Mouse (Mus musculus) kidney, postnatal 0 days (tissue): ENCODE data around the gene Irgm1. TPM values are rescaled to one million over a fixed set of nuclear protein-coding genes. Genes with fewer than 3 reads are reported as not detected.
"Not testable (repeated sequence)": the region's sequence is repeated elsewhere in the genome, so short reads cannot be mapped to it uniquely, and the experiment has no call there.

ENCODE experiments used
- ATAC-seq: fragments of 200-750 bp; cut with Nextera tagmentation; replicated peaks from 2 replicates; pipeline ENCODE4 v1.8.0; 2017; ENCODE audit warnings: low read depth, moderate number of reproducible peaks, moderate TSS enrichment, moderate library complexity; ENCODE audit not compliant: low FRiP score
- DNase-seq: peaks from one replicate; pipeline ENCODE4 v3.0.0-alpha.2; 2016; ENCODE audit warnings: low spot score
- H3K27ac ChIP-seq: fragments of 300-500 bp; sonication (generic); 2 replicates; pipeline ENCODE4 v1.5.1; 2014; ENCODE audit warnings: mild to moderate bottlenecking
- H3K27me3 ChIP-seq: fragments of 300-500 bp; sonication (generic); 2 replicates; pipeline ENCODE4 v1.6.1; 2014; ENCODE audit warnings: low read length, mixed read lengths; ENCODE audit not compliant: insufficient read depth
- H3K36me3 ChIP-seq: fragments of 300-500 bp; sonication (generic); 2 replicates; pipeline ENCODE4 v1.6.1; 2014; ENCODE audit warnings: low read length, mixed read lengths; ENCODE audit not compliant: insufficient read depth
- H3K4me1 ChIP-seq: fragments of 300-500 bp; sonication (generic); replicated peaks from 2 replicates; pipeline ENCODE4 v1.6.1; 2014; ENCODE audit warnings: antibody characterized with exemption, low read length, mixed read lengths; ENCODE audit not compliant: insufficient read depth
- H3K4me2 ChIP-seq: fragments of 300-500 bp; sonication (generic); 2 replicates; pipeline ENCODE4 v1.6.1; 2014; ENCODE audit warnings: mild to moderate bottlenecking, low read length, moderate library complexity, mixed read lengths
- H3K4me3 ChIP-seq: fragments of 300-500 bp; sonication (generic); replicated peaks from 2 replicates; pipeline ENCODE4 v1.5.1; 2014; ENCODE audit warnings: low read depth, low read length
- H3K9ac ChIP-seq: fragments of 300-500 bp; sonication (generic); 2 replicates; pipeline ENCODE4 v1.6.1; 2014; ENCODE audit warnings: low read depth, low read length
- H3K9me3 ChIP-seq: fragments of 300-500 bp; sonication (generic); replicated peaks from 2 replicates; pipeline ENCODE4 v1.6.1; 2016; ENCODE audit warnings: low read length, inconsistent platforms, mixed read lengths
- CTCF ChIP-seq: IDR thresholded peaks from 2 replicates; pipeline ENCODE4 v1.5.1; 2016; ENCODE audit warnings: antibody characterized with exemption, low read depth, mild to moderate bottlenecking, moderate library complexity
- WGBS: fragments of 180-500 bp; shearing (Covaris S2); extraction: QIAGEN DNeasy Blood & Tissue Kit; methylation state at CpG from one replicate; pipeline ENCODE4 v1.1.7; 2014; 5-methylcytosine and 5-hydroxymethylcytosine counted together
- polyA plus RNA-seq: library from polyadenylated mRNA; unstranded; fragments of >200 nt; fragmentation: Nextera tagmentation; extraction: Ambion mirVana; gene quantifications from 2 replicates; pipeline ENCODE4 v1.2.1, GENCODE M21; 2015

Irgm1 gene
- polyA plus RNA-seq, 1 experiment from 2014 or later: 32.0 TPM

GRCm38 (mm10) chr11:48825979-48826751 is 45.3 kb downstream of the Irgm1 start, which contains the start of the genes Trim7 and Gm12184:
Gene Trim7 (plus strand): TSS chr11:48826140.
Gene Gm12184 (minus strand): TSS chr11:48826655.
- not testable (repeated sequence) for H3K27me3 ChIP-seq, H3K4me1 ChIP-seq, H3K36me3 ChIP-seq, DNase-seq, H3K9me3 ChIP-seq
- under 1% methylated on average over 44 of the region's 92 CpGs for WGBS
- Histone ChIP-seq H3K27ac (peak within 1 kb of the TSS; percentile 82), H3K4me3 (peak within 1 kb of the TSS; percentile 44), H3K9ac (peak within 1 kb of the TSS; percentile 40; the same call in 1 of the 2 replicates), H3K4me2 (peak within 1 kb of the TSS; percentile 70)
- ATAC-seq: peak; percentile 87
- TF ChIP-seq CTCF: peak; percentile 7; the same call in 1 of the 2 replicates

DNA sequence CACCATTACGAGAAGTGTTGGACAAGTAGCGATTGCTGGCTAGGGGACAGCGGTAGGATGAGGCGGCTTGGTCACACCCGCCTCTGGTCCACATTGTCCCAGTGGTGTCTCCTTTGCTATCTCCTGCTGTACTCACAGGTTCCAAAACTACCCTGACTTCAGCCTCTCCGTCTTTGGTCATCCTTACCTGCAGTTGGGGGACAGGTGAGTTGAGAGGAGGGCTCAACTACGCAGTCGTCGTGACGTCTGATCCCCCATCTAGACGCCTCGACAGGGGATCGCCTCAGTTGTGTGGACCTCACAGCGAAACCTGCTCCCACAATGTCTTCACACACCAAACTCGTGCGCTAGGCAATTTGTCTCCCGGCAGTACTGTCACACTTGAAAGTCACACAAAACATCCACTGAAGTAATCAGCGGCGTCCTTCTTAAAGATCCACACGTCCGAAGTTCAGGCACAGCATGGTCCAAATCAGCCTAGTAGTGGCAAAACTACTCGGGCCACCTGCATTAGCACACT is 47.1 kb downstream of the Irgm1 start:
- Histone ChIP-seq H3K36me3 (no peaks in the 10 kb centered on the region), H3K27me3 (no peaks in the 10 kb centered on the region), H3K4me2 (peak overlapping the region; percentile 59), H3K4me1 (0 out of 2 replicates have a peak, but pooled peaks cover 2% of the 10 kb centered on the region), H3K9ac (peak overlapping the region; percentile 36; the same call in 1 of the 2 replicates), H3K9me3 (no peaks in the 10 kb centered on the region), H3K4me3 (peak overlapping the region; percentile 34), H3K27ac (no peak overlapping the region)
- WGBS: 7% methylated on average over 22 of the region's 22 CpGs
- no peak for ATAC-seq
- TF ChIP-seq CTCF: no peak
- no peak for DNase-seq

DNA sequence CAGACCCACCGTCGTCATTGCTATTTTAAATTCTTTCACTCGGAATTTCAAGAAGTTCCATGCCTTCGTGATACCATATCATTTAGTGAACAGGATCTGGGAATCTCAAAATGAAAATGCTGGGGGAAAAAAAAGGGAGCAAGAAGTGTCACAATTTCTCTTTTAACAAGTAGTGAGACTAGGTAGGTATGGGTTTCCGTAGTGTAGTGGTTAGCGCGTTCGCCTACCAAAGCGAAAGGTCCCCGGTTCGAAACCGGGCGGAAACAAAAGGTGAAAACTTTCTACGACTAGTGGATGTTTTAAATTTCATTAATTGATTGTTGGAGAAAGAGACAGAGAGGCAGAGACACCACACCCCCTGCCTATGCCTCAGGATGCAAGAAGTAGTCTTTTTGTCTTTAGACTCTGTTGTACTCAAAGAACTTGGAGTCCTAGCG is 47.9 kb downstream of the Irgm1 start:
- Histone ChIP-seq H3K27me3 (no peaks in the 10 kb centered on the region), H3K4me3 (peak overlapping the region; percentile 34), H3K4me2 (peak overlapping the region; percentile 59), H3K9ac (peak overlapping the region; percentile 36; the same call in 1 of the 2 replicates), H3K4me1 (0 out of 2 replicates have a peak, but pooled peaks cover 2% of the 10 kb centered on the region), H3K36me3 (no peaks in the 10 kb centered on the region), H3K27ac (no peak overlapping the region), H3K9me3 (no peaks in the 10 kb centered on the region)
- WGBS: 1% methylated on average over 15 of the region's 15 CpGs
- peak; percentile 78 for DNase-seq
- TF ChIP-seq CTCF: no peak
- no peak; the same call in 1 of the 2 replicates for ATAC-seq

DNA sequence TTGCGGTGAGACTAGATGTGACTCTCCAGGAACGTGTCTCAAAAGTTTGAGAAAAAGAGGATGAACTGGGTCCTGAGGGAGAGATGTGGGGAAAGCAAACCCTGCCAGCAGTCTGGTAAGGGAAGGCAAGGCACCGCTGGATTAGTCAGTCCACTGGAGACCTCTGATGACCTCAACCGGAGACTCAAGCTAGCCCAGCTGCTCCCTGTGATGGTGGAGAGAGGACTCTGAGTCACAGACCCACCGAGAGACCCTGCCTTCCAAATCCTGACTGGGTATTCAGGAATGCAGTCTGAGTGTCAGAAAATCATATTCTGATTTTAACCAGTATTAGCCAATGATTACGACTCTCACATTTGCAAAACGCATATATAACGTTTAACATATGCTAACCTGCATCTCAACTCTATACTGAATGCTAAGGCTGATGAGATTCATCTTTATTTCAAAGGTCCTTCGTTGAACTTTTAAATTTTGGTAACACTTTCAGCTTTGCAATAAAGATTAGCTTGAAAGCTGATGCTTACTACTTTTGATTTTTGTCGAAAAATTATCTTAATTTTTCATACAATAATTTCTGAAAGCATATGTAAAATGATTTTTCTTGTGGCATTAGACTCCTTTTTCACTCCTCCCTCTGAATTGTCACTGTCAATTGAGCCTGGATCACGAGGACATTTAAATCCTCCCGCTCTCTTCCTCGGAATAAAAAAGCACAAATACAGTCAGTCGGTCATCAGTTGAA is 48.5 kb downstream of the Irgm1 start:
- no peaks in the 10 kb centered on the region for H3K27me3 ChIP-seq
- H3K4me2 ChIP-seq: peak overlapping the region; percentile 59
- no peak for TF ChIP-seq CTCF
- DNase-seq: no peak
- no peak overlapping the region for H3K27ac ChIP-seq
- peak overlapping the region; percentile 34 for H3K4me3 ChIP-seq
- ATAC-seq: no peak
- peak overlapping the region; percentile 36; the same call in 1 of the 2 replicates for H3K9ac ChIP-seq
- no peaks in the 10 kb centered on the region for H3K9me3 ChIP-seq
- H3K4me1 ChIP-seq: 0 out of 2 replicates have a peak, but pooled peaks cover 2% of the 10 kb centered on the region
- no peaks in the 10 kb centered on the region for H3K36me3 ChIP-seq
- WGBS: 36% methylated on average over 14 of the region's 14 CpGs

DNA sequence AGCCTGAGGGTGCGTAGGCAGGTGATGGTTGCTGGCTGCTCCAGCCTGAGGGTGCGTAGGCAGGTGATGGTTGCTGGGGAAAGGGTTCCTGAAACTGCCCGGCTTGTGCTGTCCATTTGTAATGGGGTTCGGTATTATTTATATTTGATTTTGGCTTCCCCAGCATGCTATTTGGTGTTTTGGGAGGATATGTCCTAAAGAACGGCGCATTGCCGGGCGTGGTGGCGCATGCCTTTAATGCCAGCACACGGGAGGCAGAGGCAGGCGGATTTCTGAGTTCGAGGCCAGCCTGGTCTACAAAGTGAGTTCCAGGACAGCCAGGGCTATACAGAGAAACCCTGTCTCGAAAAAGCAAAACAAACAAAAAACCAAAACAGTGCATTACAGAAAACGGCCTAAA is 50.2 kb downstream of the Irgm1 start:
- H3K27me3 ChIP-seq, ATAC-seq: not testable (repeated sequence)

DNA sequence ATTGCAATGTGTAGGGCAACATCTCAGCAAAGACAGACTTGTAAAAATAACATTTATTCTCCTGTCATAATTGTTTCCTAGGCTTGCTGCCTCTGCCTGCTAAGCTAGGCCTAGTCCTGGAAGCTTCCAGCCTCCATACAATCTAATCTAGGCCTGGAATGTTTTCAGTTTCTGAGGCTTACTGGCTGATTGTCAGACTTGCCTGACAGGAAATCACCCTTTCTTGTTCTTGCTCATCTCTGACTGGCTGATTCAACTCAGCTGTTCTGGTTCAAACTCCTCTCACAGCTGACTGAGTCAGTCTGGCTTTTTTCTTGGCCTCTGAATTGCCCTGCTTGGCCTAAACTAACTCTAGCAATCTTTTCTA is 51.2 kb downstream of the Irgm1 start:
- no peak for TF ChIP-seq CTCF
- Histone ChIP-seq H3K9me3 (no peaks in the 10 kb centered on the region), H3K9ac (no peak overlapping the region), H3K27ac (no peak overlapping the region), H3K4me3 (no peak overlapping the region), H3K36me3 (0 out of 2 replicates have a peak, but pooled peaks cover 3% of the 10 kb centered on the region), H3K4me2 (no peak overlapping the region), H3K27me3 (no peaks in the 10 kb centered on the region), H3K4me1 (peaks cover 7% of the 10 kb centered on the region; the same call in 1 of the 2 replicates)
- DNase-seq: no peak
- ATAC-seq: no peak

More for the DNA sequence above, 50.2 kb downstream of the Irgm1 start:
- H3K36me3 ChIP-seq, H3K4me3 ChIP-seq, DNase-seq, H3K4me2 ChIP-seq, H3K4me1 ChIP-seq, H3K9ac ChIP-seq, H3K9me3 ChIP-seq, H3K27ac ChIP-seq: not testable (repeated sequence)
- WGBS: 87% methylated on average over 14 of the region's 14 CpGs
